Mouse (Mus musculus): ENCODE measurements around the gene Slc43a3. TPM values are rescaled to one million over a fixed set of nuclear protein-coding genes. Genes with fewer than 3 reads are reported as not detected.

Gene Slc43a3
- polyA plus RNA-seq (2014; fragmentation: Nextera tagmentation; extraction: Ambion mirVana), result 1.7 and 4.2 TPM in 2 replicates

GRCm38 (mm10) chr2:84936474-84937429 lies at the start of gene Slc43a3:
Gene Slc43a3 (plus strand): TSS chr2:84936579.
- Histone ChIP-seq H3K27me3 (ENCODE audit: control insufficient read depth, insufficient read depth, low read length) (no peaks in the 10 kb centered on the region), H3K27ac (replicated peaks; ENCODE audit: low read depth, low read length) (no peak within 1 kb of the TSS), H3K4me3 (replicated peaks; ENCODE audit: low read depth, low read length) (peak within 1 kb of the TSS; percentile 22), H3K4me2 (ENCODE audit: low read length) (peak within 1 kb of the TSS; percentile 48), H3K9ac (replicated peaks; ENCODE audit: low read length) (no peak within 1 kb of the TSS), H3K36me3 (ENCODE audit: control insufficient read depth, insufficient read depth, low read length) (no peaks in the 10 kb centered on the region), H3K9me3 (ENCODE audit: control insufficient read depth, low read length) (no peaks in the 10 kb centered on the region), H3K4me1 (ENCODE audit: control insufficient read depth, insufficient read depth, low read length) (0 out of 2 replicates have a peak, but pooled peaks cover 4% of the 10 kb centered on the region)
- peak; percentile 58 for ATAC-seq (ENCODE audit: low FRiP score, low TSS enrichment)
- DNase-seq, result peak; percentile 40
- 23% methylated on average over 38 of the region's 38 CpGs for WGBS

GRCm38 (mm10) chr2:84886821-84887281 lies 49.5 kb upstream of the Slc43a3 start:
- Histone ChIP-seq H3K27ac (replicated peaks; ENCODE audit: low read depth, low read length) (peak overlapping the region; percentile 60; the same call in 1 of the 2 replicates), H3K4me1 (ENCODE audit: control insufficient read depth, insufficient read depth, low read length) (peaks cover 26% of the 10 kb centered on the region), H3K36me3 (ENCODE audit: control insufficient read depth, insufficient read depth, low read length) (no peaks in the 10 kb centered on the region)

GRCm38 (mm10) chr2:84887411-84888271 lies 48.7 kb upstream of the Slc43a3 start:
- Histone ChIP-seq H3K27ac (replicated peaks; ENCODE audit: low read depth, low read length) (no peak overlapping the region), H3K36me3 (ENCODE audit: control insufficient read depth, insufficient read depth, low read length) (no peaks in the 10 kb centered on the region), H3K4me1 (ENCODE audit: control insufficient read depth, insufficient read depth, low read length) (peaks cover 25% of the 10 kb centered on the region), H3K4me3 (replicated peaks; ENCODE audit: low read depth, low read length) (peak overlapping the region; percentile 60), H3K4me2 (ENCODE audit: low read length) (peak overlapping the region; percentile 96), H3K9ac (replicated peaks; ENCODE audit: low read length) (peak overlapping the region; percentile 52; the same call in 1 of the 2 replicates), H3K27me3 (ENCODE audit: control insufficient read depth, insufficient read depth, low read length) (peaks cover 54% of the 10 kb centered on the region), H3K9me3 (ENCODE audit: control insufficient read depth, low read length) (no peaks in the 10 kb centered on the region)
- peak; percentile 80 for DNase-seq
- ATAC-seq (ENCODE audit: low FRiP score, low TSS enrichment), result peak; percentile 9; the same call in 1 of the 2 replicates
- under 1% methylated on average over 58 of the region's 58 CpGs for WGBS

More at GRCm38 (mm10) chr2:84886821-84887281, 49.5 kb upstream of the Slc43a3 start:
- Histone ChIP-seq H3K9me3 (ENCODE audit: control insufficient read depth, low read length) (no peaks in the 10 kb centered on the region), H3K4me3 (replicated peaks; ENCODE audit: low read depth, low read length) (peak overlapping the region; percentile 60), H3K9ac (replicated peaks; ENCODE audit: low read length) (peak overlapping the region; percentile 52), H3K27me3 (ENCODE audit: control insufficient read depth, insufficient read depth, low read length) (peaks cover 54% of the 10 kb centered on the region), H3K4me2 (ENCODE audit: low read length) (peak overlapping the region; percentile 96)
- peak; percentile 57 for ATAC-seq (ENCODE audit: low FRiP score, low TSS enrichment)
- peak; percentile 88 for DNase-seq
- WGBS, result 0% methylated on average over 39 of the region's 39 CpGs

DNA sequence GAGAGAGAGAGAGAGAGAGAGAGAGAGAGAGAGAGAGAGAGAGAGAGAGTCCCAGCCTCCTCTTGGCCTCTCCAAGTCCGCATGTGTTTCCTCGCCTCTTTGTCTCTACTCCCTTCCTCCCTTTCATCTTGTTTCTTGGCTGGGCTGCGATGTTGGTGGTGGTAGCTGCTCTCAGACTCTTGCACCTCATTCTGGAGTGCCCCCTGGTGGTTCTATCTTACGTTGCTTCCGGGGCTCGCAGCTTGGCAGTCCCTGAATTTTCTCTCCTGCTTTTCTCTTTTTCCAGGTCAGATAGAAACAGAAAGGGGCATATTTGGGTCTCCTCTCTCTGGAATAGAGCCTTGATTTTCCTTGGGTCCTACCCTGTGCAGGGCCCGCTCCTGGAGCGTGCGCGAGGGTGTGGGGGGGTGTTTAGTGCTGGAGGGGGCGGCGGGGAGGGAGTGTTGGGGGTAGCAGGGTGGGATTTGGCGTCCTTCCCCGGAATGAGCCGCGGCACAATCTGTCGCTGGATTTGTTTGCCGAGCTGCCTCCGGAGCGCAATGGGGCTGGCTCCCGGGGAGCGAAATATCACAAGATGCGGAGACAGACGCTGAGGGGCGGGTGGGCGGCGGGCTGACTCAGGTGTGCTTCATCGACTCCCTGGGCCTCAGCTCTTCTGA lies 47.6 kb upstream of the Slc43a3 start:
- H3K9me3 ChIP-seq (ENCODE audit: control insufficient read depth, low read length), result no peaks in the 10 kb centered on the region
- 0 out of 2 replicates have a peak overlapping the region, but pooled peaks have one; percentile 13 for H3K9ac ChIP-seq (replicated peaks; ENCODE audit: low read length)
- peak overlapping the region; percentile 96 for H3K4me2 ChIP-seq (ENCODE audit: low read length)
- H3K27me3 ChIP-seq (ENCODE audit: control insufficient read depth, insufficient read depth, low read length), result peaks cover 45% of the 10 kb centered on the region
- peaks cover 13% of the 10 kb centered on the region; the same call in 1 of the 2 replicates for H3K4me1 ChIP-seq (ENCODE audit: control insufficient read depth, insufficient read depth, low read length)
- DNase-seq (peak; percentile 82), ATAC-seq (ENCODE audit: low FRiP score, low TSS enrichment) (no peak)
- WGBS, result 2% methylated on average over 28 of the region's 28 CpGs
- 0 out of 2 replicates have a peak overlapping the region, but pooled peaks have one; percentile 14 for H3K27ac ChIP-seq (replicated peaks; ENCODE audit: low read depth, low read length)
- no peaks in the 10 kb centered on the region for H3K36me3 ChIP-seq (ENCODE audit: control insufficient read depth, insufficient read depth, low read length)
- peak overlapping the region; percentile 24 for H3K4me3 ChIP-seq (replicated peaks; ENCODE audit: low read depth, low read length)

- H3K4me1 ChIP-seq (ENCODE audit: control insufficient read depth, insufficient read depth, low read length), result peaks cover 11% of the 10 kb centered on the region; the same call in 1 of the 2 replicates
- H3K4me2 ChIP-seq (ENCODE audit: low read length), result peak overlapping the region; percentile 96
- peak overlapping the region; percentile 24 for H3K4me3 ChIP-seq (replicated peaks; ENCODE audit: low read depth, low read length)
- no peaks in the 10 kb centered on the region for H3K36me3 ChIP-seq (ENCODE audit: control insufficient read depth, insufficient read depth, low read length)
- 14% methylated on average over 14 of the region's 14 CpGs for WGBS
- H3K27me3 ChIP-seq (ENCODE audit: control insufficient read depth, insufficient read depth, low read length), result peaks cover 39% of the 10 kb centered on the region
- DNase-seq (no peak), ATAC-seq (ENCODE audit: low FRiP score, low TSS enrichment) (no peak)
- 0 out of 2 replicates have a peak overlapping the region, but pooled peaks have one; percentile 14 for H3K27ac ChIP-seq (replicated peaks; ENCODE audit: low read depth, low read length)
- H3K9ac ChIP-seq (replicated peaks; ENCODE audit: low read length), result no peak overlapping the region
- no peaks in the 10 kb centered on the region for H3K9me3 ChIP-seq (ENCODE audit: control insufficient read depth, low read length)
Observed at GRCm38 (mm10) chr2:84889316-84890044, 46.9 kb upstream of the Slc43a3 start.

GRCm38 (mm10) chr2:84890045-84890340 lies 46.4 kb upstream of the Slc43a3 start:
- peak; percentile 90 for DNase-seq
- WGBS, result under 1% methylated on average over 5 of the region's 5 CpGs
- no peak overlapping the region for H3K27ac ChIP-seq (replicated peaks; ENCODE audit: low read depth, low read length)
- peaks cover 33% of the 10 kb centered on the region for H3K27me3 ChIP-seq (ENCODE audit: control insufficient read depth, insufficient read depth, low read length)
- peaks cover 11% of the 10 kb centered on the region; the same call in 1 of the 2 replicates for H3K4me1 ChIP-seq (ENCODE audit: control insufficient read depth, insufficient read depth, low read length)
- H3K36me3 ChIP-seq (ENCODE audit: control insufficient read depth, insufficient read depth, low read length), result no peaks in the 10 kb centered on the region
- H3K9ac ChIP-seq (replicated peaks; ENCODE audit: low read length), result no peak overlapping the region
- no peak for ATAC-seq (ENCODE audit: low FRiP score, low TSS enrichment)
- H3K9me3 ChIP-seq (ENCODE audit: control insufficient read depth, low read length), result no peaks in the 10 kb centered on the region
- H3K4me2 ChIP-seq (ENCODE audit: low read length), result no peak overlapping the region
- H3K4me3 ChIP-seq (replicated peaks; ENCODE audit: low read depth, low read length), result no peak overlapping the region

DNA sequence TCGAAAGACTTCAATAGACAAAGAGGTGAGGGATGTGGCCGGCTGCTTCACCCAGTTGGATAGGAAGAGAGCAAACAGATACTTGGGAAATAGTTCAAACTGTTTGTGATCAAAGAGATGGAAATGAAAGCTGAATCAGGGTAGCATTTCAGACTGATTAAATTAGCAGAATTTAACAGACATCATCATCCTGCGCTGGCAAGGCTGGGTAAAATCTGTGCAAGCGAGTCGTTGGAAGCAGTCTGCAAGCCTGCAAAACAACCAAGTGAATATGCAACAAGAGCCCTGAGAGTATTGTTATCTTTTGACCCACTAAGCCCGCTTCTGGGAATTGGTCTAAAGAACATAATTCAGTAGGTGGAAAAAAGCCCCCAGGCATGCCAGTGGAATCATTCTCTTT lies 43.0 kb upstream of the Slc43a3 start:
- Histone ChIP-seq H3K4me3 (replicated peaks; ENCODE audit: low read depth, low read length) (no peak overlapping the region), H3K4me2 (ENCODE audit: low read length) (no peak overlapping the region), H3K36me3 (ENCODE audit: control insufficient read depth, insufficient read depth, low read length) (no peaks in the 10 kb centered on the region), H3K9ac (replicated peaks; ENCODE audit: low read length) (no peak overlapping the region), H3K4me1 (ENCODE audit: control insufficient read depth, insufficient read depth, low read length) (peaks cover 6% of the 10 kb centered on the region; the same call in 1 of the 2 replicates), H3K27me3 (ENCODE audit: control insufficient read depth, insufficient read depth, low read length) (peaks cover 12% of the 10 kb centered on the region), H3K27ac (replicated peaks; ENCODE audit: low read depth, low read length) (no peak overlapping the region), H3K9me3 (ENCODE audit: control insufficient read depth, low read length) (no peaks in the 10 kb centered on the region)
- DNase-seq (peak; percentile 30), ATAC-seq (ENCODE audit: low FRiP score, low TSS enrichment) (no peak)
- 35% methylated on average over 6 of the region's 6 CpGs for WGBS
